ENCODE assay signal across 9 mouse cellular contexts in the genomic region with DNA sequence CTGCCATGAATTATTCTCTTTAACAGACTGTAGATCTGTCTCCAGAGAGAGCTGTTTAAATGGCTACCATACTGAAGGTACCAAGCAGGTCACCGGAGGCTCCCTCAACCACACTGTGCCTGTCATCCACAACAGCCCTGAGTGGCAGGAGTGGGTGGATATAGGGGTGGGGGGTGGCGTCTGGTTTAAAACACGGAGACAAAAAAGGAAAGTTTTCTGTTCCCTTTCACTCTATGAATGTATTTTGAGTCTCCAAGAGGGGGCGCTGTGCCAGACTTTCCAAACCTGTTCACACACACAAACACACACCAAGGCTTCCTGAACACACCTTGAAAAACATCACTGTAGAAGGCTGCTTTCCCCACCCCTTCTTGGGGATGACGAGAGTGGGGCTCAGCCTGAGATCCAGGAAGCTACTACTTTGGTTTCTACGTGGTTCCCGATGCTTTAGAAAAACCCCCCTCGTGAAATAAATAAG. TPM values are rescaled to one million over a fixed set of nuclear protein-coding genes. Genes with fewer than 3 reads are reported as not detected.
DNase-seq lines count a peak whose midpoint lies in the region; ATAC-seq lines count a peak whose summit lies in the region.
"Had no signal": no experiment of that assay in that cellular context is flagged by ENCODE, and none has a peak within 500 bp of the region (broad histone marks: within the 10 kb centered on the region; RNA-seq: fewer than 3 reads in every experiment).

No protein-coding gene starts in this region.

- H3K27ac ChIP-seq in kidney, embryonic 16.5 days (ENCODE audit: low read length), result no peak overlapping the region
- H3K27ac ChIP-seq in kidney, embryonic 15.5 days, result no peak overlapping the region
- H3K27ac ChIP-seq in midbrain, embryonic 12.5 days (replicated peaks), result peak overlapping the region; percentile 35; the same call in 1 of the 2 replicates

- no peaks in the 10 kb centered on the region for H3K9me3 ChIP-seq in kidney, embryonic 16.5 days (ENCODE audit: low read length)
- H3K9me3 ChIP-seq in kidney, embryonic 15.5 days (replicated peaks), result no peaks in the 10 kb centered on the region
- no peaks in the 10 kb centered on the region for H3K9me3 ChIP-seq in midbrain, embryonic 12.5 days

- DNase-seq in 3T3-L1 (ENCODE audit: low read depth, low spot score) (peak; percentile 30), NIH3T3 (ENCODE audit: low read depth) (peak; percentile 25)
- DNase-seq in heart, postnatal 4 days, result peak; percentile 57
- DNase-seq in c-Kit-positive CD71-positive TER-119-positive erythroid progenitor cells, embryonic 14.5 days (ENCODE audit: low spot score), result no peak
- DNase-seq in kidney, adult 8-10 months, result no peak

- H3K9ac ChIP-seq in kidney, embryonic 16.5 days (replicated peaks; ENCODE audit: low read length), result no peak overlapping the region
- H3K9ac ChIP-seq in kidney, embryonic 15.5 days, result no peak overlapping the region
- H3K9ac ChIP-seq in midbrain, embryonic 12.5 days (replicated peaks), result no peak overlapping the region

- no peak overlapping the region for H3K4me2 ChIP-seq in kidney, embryonic 16.5 days (replicated peaks; ENCODE audit: low read depth, low read length)
- no peak overlapping the region for H3K4me2 ChIP-seq in kidney, embryonic 15.5 days
- no peak overlapping the region for H3K4me2 ChIP-seq in midbrain, embryonic 12.5 days (replicated peaks)

- H3K36me3 ChIP-seq in kidney, embryonic 16.5 days (ENCODE audit: insufficient read depth, low read length), result 0 out of 2 replicates have a peak, but pooled peaks cover 4% of the 10 kb centered on the region
- peaks cover 20% of the 10 kb centered on the region for H3K36me3 ChIP-seq in kidney, embryonic 15.5 days
- peaks cover 9% of the 10 kb centered on the region; the same call in 1 of the 2 replicates for H3K36me3 ChIP-seq in midbrain, embryonic 12.5 days

- ATAC-seq in kidney, embryonic 16.5 days (ENCODE audit: low FRiP score, low TSS enrichment), result peak; percentile 21; the same call in 1 of the 2 replicates
- no peak for ATAC-seq in kidney, embryonic 15.5 days (replicated peaks; ENCODE audit: low FRiP score)
- 0 out of 2 replicates have a peak, but pooled peaks have one; percentile 23 for ATAC-seq in midbrain, embryonic 12.5 days (ENCODE audit: low FRiP score, low read depth)

- 71% methylated on average over 8 of the region's 8 CpGs for WGBS in kidney, embryonic 16.5 days
- 72% methylated on average over 8 of the region's 8 CpGs for WGBS in kidney, embryonic 15.5 days
- 70% methylated on average over 8 of the region's 8 CpGs for WGBS in midbrain, embryonic 12.5 days

- H3K4me3 ChIP-seq in kidney, embryonic 16.5 days (ENCODE audit: low read length), result no peak overlapping the region
- H3K4me3 ChIP-seq in kidney, embryonic 15.5 days (replicated peaks), result no peak overlapping the region
- H3K4me3 ChIP-seq in midbrain, embryonic 12.5 days, result no peak overlapping the region

- H3K4me1 ChIP-seq in kidney, embryonic 16.5 days (ENCODE audit: insufficient read depth, low read length), result no peaks in the 10 kb centered on the region
- H3K4me1 ChIP-seq in kidney, embryonic 15.5 days, result peaks cover 6% of the 10 kb centered on the region; the same call in 1 of the 2 replicates
- peaks cover 11% of the 10 kb centered on the region for H3K4me1 ChIP-seq in midbrain, embryonic 12.5 days

- H3K27me3 ChIP-seq in kidney, embryonic 16.5 days (ENCODE audit: insufficient read depth, low read length), result no peaks in the 10 kb centered on the region
- H3K27me3 ChIP-seq in kidney, embryonic 15.5 days, result no peaks in the 10 kb centered on the region
- H3K27me3 ChIP-seq in midbrain, embryonic 12.5 days, result no peaks in the 10 kb centered on the region; the same call in 1 of the 2 replicates

RNA-seq across cellular contexts. Expression of gene Adcy5, which starts 43.5 kb away (rescaled TPM):
- 0.60 and 0.80 TPM in 2 replicates for polyA plus RNA-seq in kidney, embryonic 16.5 days (2015; fragmentation: Nextera tagmentation; extraction: Ambion mirVana)
- 0.66 and 0.87 TPM in 2 replicates for polyA plus RNA-seq in kidney, embryonic 15.5 days (2015; fragmentation: Nextera tagmentation; extraction: Ambion mirVana)
- 10 to 100 TPM; 65.2 to 65.7 TPM for total RNA-seq in heart, postnatal 4 days (2021)
- 3.2 and 3.6 TPM in 2 replicates for polyA plus RNA-seq in midbrain, embryonic 12.5 days (2016; fragmentation: Nextera tagmentation; extraction: Ambion mirVana)
- total RNA-seq: hematopoietic stem cell, adult 5-6 weeks had no signal

Comparison
In these comparisons a context has a peak if more than half of its experiments do, and no peak if none do; other contexts are left out.
1. DNase-seq: peak in 3T3-L1 (single experiment), NIH3T3 (single experiment) and heart, postnatal 4 days (single experiment); none in c-Kit-positive CD71-positive TER-119-positive erythroid progenitor cells, embryonic 14.5 days (single experiment) and kidney, adult 8-10 months (0 of 2).